Mouse (Mus musculus): ENCODE measurements around the gene Pla2g6. TPM values are rescaled to one million over a fixed set of nuclear protein-coding genes. Genes with fewer than 3 reads are reported as not detected.

The Pla2g6 gene
- polyA plus RNA-seq, 1 experiment from 2014 or later = 11.0 TPM

DNA sequence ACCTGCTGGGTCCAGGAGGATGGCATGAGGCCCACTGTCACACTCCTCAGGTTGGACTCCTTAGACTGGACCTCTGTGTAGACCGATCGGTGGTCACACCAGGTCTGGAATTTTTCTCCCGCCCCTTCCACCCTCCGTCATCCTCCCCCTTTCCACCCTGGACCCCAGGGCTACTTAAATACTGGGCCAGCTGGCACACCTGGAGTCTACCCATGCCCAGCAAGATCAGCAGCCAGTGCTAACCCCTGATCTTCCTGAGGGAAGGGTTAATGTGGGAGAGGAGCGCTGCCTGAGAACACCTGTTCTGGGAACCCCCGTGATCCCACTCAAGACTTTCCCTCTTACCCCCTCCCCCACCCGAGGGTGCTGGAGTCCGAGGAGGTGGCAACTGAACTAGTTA lies 20.5 kb upstream of the Pla2g6 start:
- no peak for ATAC-seq (ENCODE audit: insufficient number of reproducible peaks, insufficient read depth, low FRiP score, low TSS enrichment, low read depth)
- Histone ChIP-seq H3K27me3 (peaks cover 8% of the 10 kb centered on the region), H3K27ac (no peak overlapping the region), H3K4me2 (peak overlapping the region; percentile 92), H3K36me3 (no peaks in the 10 kb centered on the region), H3K4me3 (replicated peaks) (peak overlapping the region; percentile 57; the same call in 1 of the 2 replicates), H3K9me3 (no peaks in the 10 kb centered on the region), H3K9ac (replicated peaks) (no peak overlapping the region), H3K4me1 (replicated peaks) (peaks cover 21% of the 10 kb centered on the region)
- 61% methylated on average over 8 of the region's 8 CpGs for WGBS

DNA sequence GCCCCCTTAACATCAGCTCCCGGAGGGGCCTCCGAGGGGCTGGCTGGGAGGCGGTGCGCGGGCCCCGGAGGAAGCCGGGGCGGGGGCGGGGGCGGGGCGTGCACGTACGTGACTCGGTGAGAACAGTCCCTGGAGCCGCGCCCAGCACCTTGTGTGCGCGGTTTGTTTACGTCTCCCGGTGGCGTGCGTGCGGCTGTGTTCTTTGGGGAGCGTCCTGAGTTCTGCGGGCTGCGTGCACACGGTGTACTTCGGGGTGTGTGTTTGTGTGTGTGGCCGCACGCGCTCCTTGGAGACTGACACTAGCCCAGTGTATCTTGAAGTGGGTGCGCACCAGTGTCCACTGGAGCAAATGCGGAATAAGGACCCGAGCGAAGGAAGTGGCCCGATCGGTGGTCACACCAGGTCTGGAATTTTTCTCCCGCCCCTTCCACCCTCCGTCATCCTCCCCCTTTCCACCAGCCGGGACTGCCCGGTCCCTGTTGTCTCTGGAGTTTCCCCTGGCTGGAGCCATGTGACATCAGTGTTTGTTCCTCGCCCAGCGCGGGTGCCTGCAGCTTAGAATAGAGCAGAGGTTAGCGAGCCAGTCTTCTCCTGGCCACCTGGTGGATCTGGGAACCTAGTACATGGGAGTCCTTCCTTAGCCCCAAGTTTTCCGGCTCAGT lies 19.8 kb upstream of the Pla2g6 start:
- ATAC-seq (ENCODE audit: insufficient number of reproducible peaks, insufficient read depth, low FRiP score, low TSS enrichment, low read depth) = peak; percentile 50
- H3K4me2 ChIP-seq = peak overlapping the region; percentile 92
- peak overlapping the region; percentile 90 for H3K27ac ChIP-seq
- H3K36me3 ChIP-seq = no peaks in the 10 kb centered on the region
- WGBS = 2% methylated on average over 46 of the region's 46 CpGs
- H3K9ac ChIP-seq (replicated peaks) = peak overlapping the region; percentile 68
- peak overlapping the region; percentile 57 for H3K4me3 ChIP-seq (replicated peaks)
- H3K27me3 ChIP-seq = peaks cover 8% of the 10 kb centered on the region
- H3K9me3 ChIP-seq = no peaks in the 10 kb centered on the region
- H3K4me1 ChIP-seq (replicated peaks) = peaks cover 21% of the 10 kb centered on the region

GRCm38 (mm10) chr15:79347165-79347844 lies 19.1 kb upstream of the Pla2g6 start:
- ATAC-seq (ENCODE audit: insufficient number of reproducible peaks, insufficient read depth, low FRiP score, low TSS enrichment, low read depth) = peak; percentile 87
- WGBS = 1% methylated on average over 61 of the region's 61 CpGs

GRCm38 (mm10) chr15:79346051-79346793 lies 18.0 kb upstream of the Pla2g6 start, which contains the start of gene Maff:
Gene Maff (plus strand): TSS chr15:79346621.
- Histone ChIP-seq H3K9ac (replicated peaks) (peak within 1 kb of the TSS; percentile 68), H3K4me2 (peak within 1 kb of the TSS; percentile 92), H3K27me3 (peaks cover 8% of the 10 kb centered on the region; the same call in 1 of the 2 replicates), H3K4me1 (replicated peaks) (peaks cover 14% of the 10 kb centered on the region), H3K4me3 (replicated peaks) (peak within 1 kb of the TSS; percentile 57), H3K27ac (peak within 1 kb of the TSS; percentile 90), H3K36me3 (no peaks in the 10 kb centered on the region), H3K9me3 (no peaks in the 10 kb centered on the region)
- 48% methylated on average over 8 of the region's 8 CpGs for WGBS
- no peak for ATAC-seq (ENCODE audit: insufficient number of reproducible peaks, insufficient read depth, low FRiP score, low TSS enrichment, low read depth)

More at GRCm38 (mm10) chr15:79347165-79347844, 19.1 kb upstream of the Pla2g6 start:
- peak overlapping the region; percentile 92 for H3K4me2 ChIP-seq
- H3K27ac ChIP-seq = peak overlapping the region; percentile 90
- H3K9ac ChIP-seq (replicated peaks) = peak overlapping the region; percentile 68
- H3K27me3 ChIP-seq = peaks cover 8% of the 10 kb centered on the region
- peak overlapping the region; percentile 57 for H3K4me3 ChIP-seq (replicated peaks)
- H3K4me1 ChIP-seq (replicated peaks) = peaks cover 21% of the 10 kb centered on the region
- no peaks in the 10 kb centered on the region for H3K9me3 ChIP-seq
- no peaks in the 10 kb centered on the region for H3K36me3 ChIP-seq

DNA sequence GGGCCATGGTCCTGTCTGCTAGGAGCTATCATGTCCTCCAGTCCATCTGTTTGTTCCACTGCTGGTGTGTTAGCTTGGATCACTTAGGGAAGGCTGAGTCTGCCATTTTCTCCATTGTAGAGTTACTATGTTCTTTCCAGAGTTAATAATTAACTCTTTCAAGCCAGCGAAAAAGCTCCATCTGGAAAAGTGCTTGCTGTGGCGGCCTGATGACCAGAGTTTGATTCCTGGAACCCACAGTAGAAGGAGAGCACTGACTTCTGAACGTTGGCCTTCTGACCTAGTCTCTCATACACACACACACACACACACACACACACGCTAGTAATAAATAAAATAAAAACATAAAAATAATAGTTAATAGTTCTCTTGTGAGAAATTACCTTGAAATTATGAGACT lies 16.4 kb upstream of the Pla2g6 start:
- H3K4me3 ChIP-seq (replicated peaks) = no peak overlapping the region
- WGBS = 76% methylated on average over 4 of the region's 4 CpGs
- no peak overlapping the region for H3K9ac ChIP-seq (replicated peaks)
- no peak overlapping the region for H3K4me2 ChIP-seq
- H3K27ac ChIP-seq = no peak overlapping the region
- no peaks in the 10 kb centered on the region for H3K9me3 ChIP-seq
- peaks cover 10% of the 10 kb centered on the region; the same call in 1 of the 2 replicates for H3K27me3 ChIP-seq
- peaks cover 13% of the 10 kb centered on the region for H3K4me1 ChIP-seq (replicated peaks)
- no peaks in the 10 kb centered on the region for H3K36me3 ChIP-seq
- ATAC-seq (ENCODE audit: insufficient number of reproducible peaks, insufficient read depth, low FRiP score, low TSS enrichment, low read depth) = no peak

- H3K27me3 ChIP-seq = peaks cover 6% of the 10 kb centered on the region; the same call in 1 of the 2 replicates
- 76% methylated on average over 6 of the region's 6 CpGs for WGBS
- H3K36me3 ChIP-seq = no peaks in the 10 kb centered on the region
- ATAC-seq (ENCODE audit: insufficient number of reproducible peaks, insufficient read depth, low FRiP score, low TSS enrichment, low read depth) = no peak
- H3K9ac ChIP-seq (replicated peaks) = no peak overlapping the region
- no peaks in the 10 kb centered on the region for H3K9me3 ChIP-seq
- no peak overlapping the region for H3K4me3 ChIP-seq (replicated peaks)
- no peak overlapping the region for H3K4me2 ChIP-seq
- H3K4me1 ChIP-seq (replicated peaks) = peaks cover 3% of the 10 kb centered on the region; the same call in 1 of the 2 replicates
- no peak overlapping the region for H3K27ac ChIP-seq
These were observed 14.6 kb upstream of the Pla2g6 start for GRCm38 (mm10) chr15:79342641-79343337.

GRCm38 (mm10) chr15:79338978-79339377 lies 10.8 kb upstream of the Pla2g6 start:
- H3K9me3 ChIP-seq = no peaks in the 10 kb centered on the region
- H3K27ac ChIP-seq = no peak overlapping the region
- no peaks in the 10 kb centered on the region for H3K36me3 ChIP-seq
- H3K27me3 ChIP-seq = peaks cover 2% of the 10 kb centered on the region; the same call in 1 of the 2 replicates
- peaks cover 8% of the 10 kb centered on the region; the same call in 1 of the 2 replicates for H3K4me1 ChIP-seq (replicated peaks)
- no peak overlapping the region for H3K4me2 ChIP-seq
- no peak overlapping the region for H3K9ac ChIP-seq (replicated peaks)
- WGBS = 74% methylated on average over 5 of the region's 5 CpGs
- no peak for ATAC-seq (ENCODE audit: insufficient number of reproducible peaks, insufficient read depth, low FRiP score, low TSS enrichment, low read depth)
- H3K4me3 ChIP-seq (replicated peaks) = no peak overlapping the region

DNA sequence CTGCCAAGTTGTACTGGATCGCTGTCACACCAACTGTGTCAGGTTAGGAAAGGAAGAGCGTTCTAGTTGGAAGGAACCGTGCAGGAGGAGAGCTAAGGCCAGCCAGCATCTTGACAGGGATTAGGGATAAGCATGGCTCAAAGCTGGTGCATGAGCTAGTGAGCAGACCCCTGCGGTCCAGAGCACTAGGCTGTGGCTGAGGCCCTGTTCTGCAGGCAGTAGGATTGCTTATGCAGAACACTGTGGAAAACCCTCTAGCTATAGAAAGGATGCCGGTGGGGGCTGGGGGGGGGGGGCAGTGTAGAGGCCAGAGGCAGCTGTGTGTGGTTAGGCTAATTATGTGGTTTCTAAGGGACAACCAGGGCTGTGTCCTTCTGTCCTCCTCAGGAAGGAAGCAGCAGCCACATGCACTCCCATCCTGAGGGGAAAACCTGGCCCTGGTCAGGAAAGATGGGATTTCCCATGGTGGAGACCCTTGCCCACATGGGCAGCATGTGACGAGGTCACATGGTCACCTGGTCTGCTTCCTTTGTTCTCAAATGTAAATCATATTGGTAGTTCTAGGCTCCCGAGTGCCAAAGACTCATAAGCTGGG lies 7.0 kb upstream of the Pla2g6 start:
- WGBS = 52% methylated on average over 7 of the region's 7 CpGs
- Histone ChIP-seq H3K36me3 (no peaks in the 10 kb centered on the region), H3K4me3 (replicated peaks) (no peak overlapping the region), H3K9ac (replicated peaks) (no peak overlapping the region), H3K4me1 (replicated peaks) (peaks cover 8% of the 10 kb centered on the region; the same call in 1 of the 2 replicates), H3K4me2 (no peak overlapping the region), H3K27ac (no peak overlapping the region), H3K9me3 (no peaks in the 10 kb centered on the region), H3K27me3 (no peaks in the 10 kb centered on the region; the same call in 1 of the 2 replicates)
- no peak for ATAC-seq (ENCODE audit: insufficient number of reproducible peaks, insufficient read depth, low FRiP score, low TSS enrichment, low read depth)

DNA sequence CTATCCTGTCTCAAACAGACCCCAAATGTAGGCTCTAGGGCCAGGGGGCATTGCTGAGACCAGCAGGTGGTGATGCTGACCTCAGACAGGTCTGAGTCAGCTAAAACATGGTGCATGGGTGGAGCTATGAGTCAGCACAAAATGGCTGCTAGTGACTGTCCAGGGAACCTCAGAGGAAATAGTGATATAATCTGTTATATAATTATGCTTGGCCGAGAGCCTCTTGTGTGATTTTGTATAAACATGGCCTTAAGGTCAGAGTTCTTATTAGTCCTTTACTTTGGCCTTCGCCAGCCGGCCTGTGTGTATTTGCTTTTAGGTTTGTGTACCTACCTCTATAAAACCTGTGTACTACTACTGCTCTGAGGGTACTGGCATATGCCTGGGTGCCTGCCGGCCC lies 5.2 kb upstream of the Pla2g6 start:
- WGBS = 76% methylated on average over 4 of the region's 4 CpGs
- H3K4me2 ChIP-seq = no peak overlapping the region
- no peak overlapping the region for H3K27ac ChIP-seq
- peaks cover 8% of the 10 kb centered on the region; the same call in 1 of the 2 replicates for H3K4me1 ChIP-seq (replicated peaks)
- no peak overlapping the region for H3K9ac ChIP-seq (replicated peaks)
- H3K27me3 ChIP-seq = no peaks in the 10 kb centered on the region
- no peak overlapping the region for H3K4me3 ChIP-seq (replicated peaks)
- no peaks in the 10 kb centered on the region for H3K9me3 ChIP-seq
- no peak for ATAC-seq (ENCODE audit: insufficient number of reproducible peaks, insufficient read depth, low FRiP score, low TSS enrichment, low read depth)
- H3K36me3 ChIP-seq = no peaks in the 10 kb centered on the region

- Histone ChIP-seq H3K4me3 (replicated peaks) (no peak overlapping the region), H3K36me3 (no peaks in the 10 kb centered on the region), H3K9ac (replicated peaks) (no peak overlapping the region), H3K27me3 (no peaks in the 10 kb centered on the region), H3K4me2 (no peak overlapping the region), H3K4me1 (replicated peaks) (peaks cover 25% of the 10 kb centered on the region), H3K9me3 (no peaks in the 10 kb centered on the region), H3K27ac (no peak overlapping the region)
- 71% methylated on average over 4 of the region's 4 CpGs for WGBS
- ATAC-seq (ENCODE audit: insufficient number of reproducible peaks, insufficient read depth, low FRiP score, low TSS enrichment, low read depth) = no peak
These were observed 2.3 kb upstream of the Pla2g6 start for GRCm38 (mm10) chr15:79330521-79330920.

All from limb, embryonic 12.5 days (tissue).